Mouse (Mus musculus) liver, embryonic 14.5 days (tissue): Measurements from ENCODE around the gene Nek7.

ENCODE experiments used
- CTCF ChIP-seq: IDR thresholded peaks from 2 replicates; pipeline ENCODE4 v1.5.1; 2016; ENCODE audit warnings: antibody characterized with exemption, low read depth, control low read depth
- EP300 ChIP-seq: IDR thresholded peaks from 2 replicates; pipeline ENCODE4 v1.6.1; 2016; ENCODE audit warnings: antibody characterized with exemption, low read depth

DNA sequence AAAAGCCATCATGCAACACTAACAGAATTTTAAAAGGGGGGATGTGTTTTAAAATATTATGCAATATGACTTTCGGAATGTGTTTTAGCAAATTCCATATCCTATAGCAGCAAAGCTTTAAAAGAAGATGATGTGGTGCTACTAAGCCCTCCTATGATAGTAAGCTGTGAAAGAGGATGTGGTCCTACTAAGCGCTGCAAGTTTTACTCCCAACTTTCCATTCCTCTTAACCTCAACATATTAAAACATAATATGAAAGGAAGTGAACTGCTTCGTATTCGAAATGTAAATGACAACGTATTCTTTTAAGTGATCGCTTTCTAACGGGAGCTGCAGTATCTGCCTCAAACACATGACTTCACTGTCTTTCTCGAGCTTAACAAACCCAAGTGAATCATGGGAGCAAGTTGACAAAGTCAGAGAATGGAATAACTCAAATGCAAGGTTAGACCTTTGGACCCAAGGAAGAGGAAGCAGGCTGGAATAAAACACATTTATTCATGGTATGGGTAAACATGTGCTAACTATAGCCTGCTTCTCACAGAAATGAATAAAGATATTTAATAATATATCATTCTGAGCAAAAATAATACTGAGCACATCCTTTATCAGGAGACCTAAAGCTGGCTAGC is 43.8 kb downstream of the Nek7 start:
- TF ChIP-seq CTCF (no peak), EP300 (no peak)
